Mouse (Mus musculus): Measurements from ENCODE around the gene Tmem245. TPM values are rescaled to one million over a fixed set of nuclear protein-coding genes. Genes with fewer than 3 reads are reported as not detected.
"Not testable (repeated sequence)": the region's sequence is repeated elsewhere in the genome, so short reads cannot be mapped to it uniquely, and the experiment has no call there.

Tmem245 gene
- total and polyA plus RNA-seq, 2 experiments: 5.3 to 16.3 TPM

DNA sequence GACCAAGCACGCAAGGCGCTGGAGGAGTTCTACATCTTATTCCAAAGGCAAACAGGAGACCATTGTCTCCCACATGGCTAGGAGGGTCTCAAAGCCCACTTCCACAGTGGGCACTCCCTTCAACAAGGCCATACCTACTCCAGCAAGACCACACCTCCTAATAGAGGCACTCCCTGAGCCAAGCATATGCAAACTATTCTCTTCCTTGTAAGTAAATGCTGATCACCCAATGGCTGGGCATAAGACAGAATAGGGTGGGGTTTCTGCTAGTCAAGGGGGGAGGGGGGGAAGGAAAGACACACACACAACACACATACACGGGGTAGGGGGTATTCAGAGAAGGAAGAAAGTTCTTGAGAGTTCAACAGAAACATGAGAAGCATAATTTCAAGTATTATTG is 53.0 kb downstream of the Tmem245 start:
- WGBS: 96% methylated on average over 3 of the region's 3 CpGs
- TF ChIP-seq CTCF (IDR thresholded peaks at IDR 0.05; ENCODE audit: low read depth, low read length) (no peak), POLR2A (IDR thresholded peaks at IDR 0.05; ENCODE audit: extremely low read depth, insufficient read depth, low read length) (no peak)
- DNase-seq (ENCODE audit: extremely low read depth, low read depth, low spot score): no peak
- Histone ChIP-seq H3K4me3 (ENCODE audit: insufficient read depth, low read depth, low read length) (no peak overlapping the region), H3K36me3 (ENCODE audit: control insufficient read depth, insufficient read depth, low read length) (peaks cover 29% of the 10 kb centered on the region), H3K79me2 (ENCODE audit: control insufficient read depth, insufficient read depth, low read length) (no peaks in the 10 kb centered on the region; the same call in 1 of the 2 replicates), H3K27me3 (ENCODE audit: control insufficient read depth, insufficient read depth, low read length) (no peaks in the 10 kb centered on the region), H3K4me1 (ENCODE audit: control insufficient read depth, insufficient read depth, low read length) (no peaks in the 10 kb centered on the region), H3K9ac (ENCODE audit: low read depth, low read length) (no peak overlapping the region), H3K27ac (replicated peaks; ENCODE audit: insufficient read depth, low read depth, low read length) (no peak overlapping the region)

DNA sequence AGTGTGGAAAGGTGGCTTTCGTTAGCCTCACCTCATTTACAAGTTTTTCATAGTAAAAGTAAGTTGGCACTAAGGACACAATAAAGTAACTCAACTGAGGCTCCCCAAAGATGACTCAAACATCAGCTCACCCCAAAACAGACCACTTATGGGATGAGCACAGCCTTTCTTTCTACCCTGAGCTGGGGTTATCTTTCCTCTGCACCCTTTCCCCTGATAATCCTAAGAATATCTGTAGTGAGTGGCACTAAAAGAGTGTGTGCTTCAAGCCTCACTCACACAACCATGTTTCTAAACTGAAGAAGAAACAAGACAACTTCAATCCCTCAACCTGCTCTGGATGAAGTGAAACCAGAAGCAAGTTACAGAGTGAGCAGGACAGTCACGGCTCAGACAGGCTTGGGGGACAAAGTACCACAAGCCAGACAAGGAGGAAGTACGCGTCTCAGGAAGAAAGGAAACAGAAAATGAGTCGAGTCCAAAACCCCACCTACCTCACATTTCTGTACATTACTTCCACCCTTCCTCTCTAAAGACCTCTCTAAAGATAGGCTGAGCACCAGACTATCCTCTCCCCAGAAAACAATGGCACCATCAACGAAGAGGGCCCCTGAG is 54.6 kb downstream of the Tmem245 start:
- Histone ChIP-seq H3K36me3 (ENCODE audit: control insufficient read depth, insufficient read depth, low read length) (peaks cover 25% of the 10 kb centered on the region), H3K27me3 (ENCODE audit: control insufficient read depth, insufficient read depth, low read length) (no peaks in the 10 kb centered on the region), H3K4me1 (ENCODE audit: control insufficient read depth, insufficient read depth, low read length) (no peaks in the 10 kb centered on the region), H3K9ac (ENCODE audit: low read depth, low read length) (no peak overlapping the region), H3K79me2 (ENCODE audit: control insufficient read depth, insufficient read depth, low read length) (no peaks in the 10 kb centered on the region; the same call in 1 of the 2 replicates), H3K4me3 (ENCODE audit: insufficient read depth, low read depth, low read length) (no peak overlapping the region), H3K27ac (replicated peaks; ENCODE audit: insufficient read depth, low read depth, low read length) (no peak overlapping the region)
- no peak for DNase-seq (ENCODE audit: extremely low read depth, low read depth, low spot score)
- TF ChIP-seq POLR2A (IDR thresholded peaks at IDR 0.05; ENCODE audit: extremely low read depth, insufficient read depth, low read length): no peak
- 74% methylated on average over 6 of the region's 6 CpGs for WGBS

DNA sequence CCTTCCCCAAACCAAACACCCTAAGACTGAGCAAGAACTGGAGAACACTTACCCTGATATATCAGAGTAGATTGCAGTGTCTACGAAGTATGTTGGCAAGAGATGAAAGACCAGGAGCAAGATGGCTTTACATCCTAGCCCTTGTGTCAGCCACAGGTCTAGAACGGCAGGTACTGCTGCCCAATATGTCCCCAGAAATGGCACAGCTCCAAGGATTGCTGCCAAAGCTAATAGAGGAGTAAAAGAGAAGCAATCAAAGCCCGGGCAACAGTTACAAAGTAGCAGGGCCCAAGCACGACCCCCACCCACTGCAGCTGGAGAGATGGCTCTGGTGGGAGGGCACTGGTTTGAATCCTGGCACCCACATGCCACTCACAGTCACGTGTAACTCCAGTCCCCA is 58.8 kb downstream of the Tmem245 start:
- 26% methylated on average over 5 of the region's 5 CpGs for WGBS
- no peak overlapping the region for H3K4me3 ChIP-seq (ENCODE audit: insufficient read depth, low read depth, low read length)
- peak; percentile 60 for DNase-seq (ENCODE audit: extremely low read depth, low read depth, low spot score)
- no peak overlapping the region for H3K27ac ChIP-seq (replicated peaks; ENCODE audit: insufficient read depth, low read depth, low read length)
- no peaks in the 10 kb centered on the region for H3K27me3 ChIP-seq (ENCODE audit: control insufficient read depth, insufficient read depth, low read length)
- peaks cover 44% of the 10 kb centered on the region for H3K36me3 ChIP-seq (ENCODE audit: control insufficient read depth, insufficient read depth, low read length)
- H3K79me2 ChIP-seq (ENCODE audit: control insufficient read depth, insufficient read depth, low read length): no peaks in the 10 kb centered on the region; the same call in 1 of the 2 replicates
- H3K9ac ChIP-seq (ENCODE audit: low read depth, low read length): no peak overlapping the region
- no peaks in the 10 kb centered on the region for H3K4me1 ChIP-seq (ENCODE audit: control insufficient read depth, insufficient read depth, low read length)
- TF ChIP-seq POLR2A (IDR thresholded peaks at IDR 0.05; ENCODE audit: extremely low read depth, insufficient read depth, low read length): no peak

DNA sequence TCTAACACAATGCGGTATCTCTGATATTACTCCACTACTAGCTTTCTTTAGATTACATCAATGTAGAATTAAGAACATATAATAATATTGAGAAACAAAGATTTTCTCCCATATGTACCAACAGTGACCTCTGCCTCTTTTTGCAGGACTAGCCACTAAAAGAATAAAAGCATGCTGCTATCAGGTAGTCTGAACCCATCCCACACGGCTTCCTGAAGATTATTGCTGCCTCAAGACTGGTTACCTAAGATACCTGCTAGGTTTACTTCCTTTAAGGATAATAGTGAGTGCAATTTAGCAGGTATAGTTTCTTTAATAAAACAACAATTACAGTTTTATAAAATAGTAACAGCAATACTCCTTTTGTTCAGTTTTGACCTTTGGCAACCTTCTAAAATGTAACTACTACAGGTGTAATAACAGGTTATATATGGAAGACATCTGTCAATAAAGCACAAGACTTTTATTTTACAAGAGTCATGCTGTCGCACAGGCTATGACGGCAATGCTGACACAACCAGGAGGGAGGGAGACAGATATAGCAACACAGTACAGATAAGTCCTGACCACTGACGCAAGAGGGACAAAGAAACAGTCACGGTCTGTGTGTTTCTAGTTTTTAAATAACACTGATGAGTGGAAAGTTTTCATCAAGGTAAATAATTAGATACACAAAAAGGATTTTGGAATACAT is 60.8 kb downstream of the Tmem245 start:
- H3K79me2 ChIP-seq (ENCODE audit: control insufficient read depth, insufficient read depth, low read length): no peaks in the 10 kb centered on the region; the same call in 1 of the 2 replicates
- TF ChIP-seq POLR2A (IDR thresholded peaks at IDR 0.05; ENCODE audit: extremely low read depth, insufficient read depth, low read length) (no peak), CTCF (IDR thresholded peaks at IDR 0.05; ENCODE audit: low read depth, low read length) (no peak)
- no peak overlapping the region for H3K27ac ChIP-seq (replicated peaks; ENCODE audit: insufficient read depth, low read depth, low read length)
- WGBS: 91% methylated on average over 6 of the region's 6 CpGs
- H3K4me1 ChIP-seq (ENCODE audit: control insufficient read depth, insufficient read depth, low read length): no peaks in the 10 kb centered on the region
- H3K9ac ChIP-seq (ENCODE audit: low read depth, low read length): no peak overlapping the region
- no peaks in the 10 kb centered on the region for H3K27me3 ChIP-seq (ENCODE audit: control insufficient read depth, insufficient read depth, low read length)
- no peak overlapping the region for H3K4me3 ChIP-seq (ENCODE audit: insufficient read depth, low read depth, low read length)
- DNase-seq (ENCODE audit: extremely low read depth, low read depth, low spot score): no peak
- H3K36me3 ChIP-seq (ENCODE audit: control insufficient read depth, insufficient read depth, low read length): peaks cover 46% of the 10 kb centered on the region

DNA sequence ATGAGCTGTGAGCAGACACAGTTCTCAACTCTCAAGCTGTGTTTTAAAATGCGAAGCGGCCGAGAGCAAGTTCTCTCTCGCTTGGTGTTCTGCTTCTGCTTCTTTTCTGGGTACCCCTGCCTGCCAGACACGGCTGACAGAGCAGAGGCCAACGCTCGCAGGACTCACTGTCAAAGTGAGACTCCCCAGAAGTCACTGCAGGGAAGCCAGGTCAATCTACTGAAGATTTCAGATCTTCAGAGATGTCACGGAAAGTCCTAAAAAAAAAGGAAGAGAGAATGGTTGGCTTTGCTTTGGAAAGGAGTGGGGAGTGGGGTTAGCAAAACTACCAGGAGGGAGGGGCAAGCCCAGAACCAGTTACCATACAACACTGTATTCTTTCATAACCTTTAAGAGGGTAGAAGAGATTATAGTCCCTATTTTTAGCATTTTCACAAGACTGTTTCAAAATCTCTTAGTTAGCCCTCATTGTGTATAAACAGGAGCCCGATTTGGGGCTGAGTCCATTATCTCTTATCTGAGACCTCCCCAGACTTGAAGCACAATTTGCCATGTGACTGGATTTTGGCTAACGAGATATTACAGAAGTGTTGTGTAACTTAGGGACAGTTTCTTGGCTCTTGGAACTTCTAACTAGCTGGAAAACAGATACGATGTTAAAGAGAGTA is 67.1 kb downstream of the Tmem245 start:
- H3K27ac ChIP-seq (replicated peaks; ENCODE audit: insufficient read depth, low read depth, low read length): no peak overlapping the region
- DNase-seq (ENCODE audit: extremely low read depth, low read depth, low spot score): peak; percentile 39
- peaks cover 46% of the 10 kb centered on the region for H3K36me3 ChIP-seq (ENCODE audit: control insufficient read depth, insufficient read depth, low read length)
- H3K27me3 ChIP-seq (ENCODE audit: control insufficient read depth, insufficient read depth, low read length): no peaks in the 10 kb centered on the region
- H3K79me2 ChIP-seq (ENCODE audit: control insufficient read depth, insufficient read depth, low read length): no peaks in the 10 kb centered on the region
- 72% methylated on average over 11 of the region's 11 CpGs for WGBS
- TF ChIP-seq CTCF (IDR thresholded peaks at IDR 0.05; ENCODE audit: low read depth, low read length) (no peak), POLR2A (IDR thresholded peaks at IDR 0.05; ENCODE audit: extremely low read depth, insufficient read depth, low read length) (no peak)
- H3K9ac ChIP-seq (ENCODE audit: low read depth, low read length): no peak overlapping the region
- H3K4me1 ChIP-seq (ENCODE audit: control insufficient read depth, insufficient read depth, low read length): no peaks in the 10 kb centered on the region
- H3K4me3 ChIP-seq (ENCODE audit: insufficient read depth, low read depth, low read length): no peak overlapping the region

DNA sequence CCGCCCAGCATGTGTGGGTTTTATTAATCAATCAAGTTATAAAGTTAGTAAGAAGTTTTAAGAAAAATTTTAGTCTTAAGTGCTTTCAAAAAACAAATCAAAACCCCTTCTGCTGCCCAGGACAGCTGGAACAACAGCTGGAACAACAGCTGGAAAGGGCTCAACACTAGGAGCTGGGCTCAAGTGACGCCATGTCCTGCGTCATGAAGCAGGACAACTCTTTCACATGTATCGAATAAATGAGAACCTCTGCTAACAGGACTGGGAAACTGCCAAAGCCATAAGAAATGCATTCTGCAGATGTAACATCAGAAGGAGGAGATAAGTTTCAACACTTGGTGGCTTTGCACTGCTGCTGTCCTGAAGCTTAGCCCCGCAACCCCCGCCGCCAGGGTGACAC is 68.3 kb downstream of the Tmem245 start:
- H3K4me1 ChIP-seq (ENCODE audit: control insufficient read depth, insufficient read depth, low read length): no peaks in the 10 kb centered on the region
- no peaks in the 10 kb centered on the region for H3K79me2 ChIP-seq (ENCODE audit: control insufficient read depth, insufficient read depth, low read length)
- DNase-seq (ENCODE audit: extremely low read depth, low read depth, low spot score): no peak
- no peaks in the 10 kb centered on the region for H3K27me3 ChIP-seq (ENCODE audit: control insufficient read depth, insufficient read depth, low read length)
- peaks cover 42% of the 10 kb centered on the region for H3K36me3 ChIP-seq (ENCODE audit: control insufficient read depth, insufficient read depth, low read length)
- no peak overlapping the region for H3K4me3 ChIP-seq (ENCODE audit: insufficient read depth, low read depth, low read length)
- H3K27ac ChIP-seq (replicated peaks; ENCODE audit: insufficient read depth, low read depth, low read length): no peak overlapping the region
- TF ChIP-seq CTCF (IDR thresholded peaks at IDR 0.05; ENCODE audit: low read depth, low read length): no peak
- TF ChIP-seq POLR2A (IDR thresholded peaks at IDR 0.05; ENCODE audit: extremely low read depth, insufficient read depth, low read length): no peak
- WGBS: 97% methylated on average over 7 of the region's 7 CpGs
- H3K9ac ChIP-seq (ENCODE audit: low read depth, low read length): no peak overlapping the region

DNA sequence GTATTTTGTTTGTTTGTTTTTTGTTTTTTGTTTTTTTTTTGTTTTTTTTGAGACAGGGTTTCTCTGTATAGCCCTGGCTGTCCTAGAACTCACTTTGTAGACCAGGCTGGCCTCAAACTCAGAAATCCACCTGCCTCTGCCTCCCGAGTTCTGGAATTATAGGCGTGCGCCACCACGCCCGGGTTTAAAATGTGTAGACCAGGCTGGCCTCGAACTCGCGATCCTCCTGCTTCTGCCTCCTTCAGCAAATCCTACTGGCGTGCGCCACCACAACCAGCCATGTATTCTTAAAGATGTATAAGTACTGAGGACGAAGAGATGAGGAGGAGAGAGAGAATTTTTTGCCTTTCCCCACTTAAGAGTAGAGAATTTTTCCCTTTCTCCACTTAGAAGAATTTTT is 76.7 kb downstream of the Tmem245 start:
- H3K36me3 ChIP-seq (ENCODE audit: control insufficient read depth, insufficient read depth, low read length); H3K27ac ChIP-seq (replicated peaks; ENCODE audit: insufficient read depth, low read depth, low read length); H3K27me3 ChIP-seq (ENCODE audit: control insufficient read depth, insufficient read depth, low read length); DNase-seq (ENCODE audit: extremely low read depth, low read depth, low spot score); H3K4me3 ChIP-seq (ENCODE audit: insufficient read depth, low read depth, low read length); H3K79me2 ChIP-seq (ENCODE audit: control insufficient read depth, insufficient read depth, low read length); H3K4me1 ChIP-seq (ENCODE audit: control insufficient read depth, insufficient read depth, low read length); H3K9ac ChIP-seq (ENCODE audit: low read depth, low read length): not testable (repeated sequence)
- WGBS: 98% methylated on average over 11 of the region's 11 CpGs

Data from liver, adult 2 months (tissue).